Comparison of ENCODE assay signal across 26 mouse cellular contexts in genomic region chr7:79287928-79288327, GRCm38 (mm10). TPM values are rescaled to one million over a fixed set of nuclear protein-coding genes. Genes with fewer than 3 reads are reported as not detected.
A peak's percentile ranks its signal among the peaks of the same experiment; 100 is the strongest.
DNase-seq lines count a peak whose midpoint lies in the region; ATAC-seq and TF ChIP-seq lines count a peak whose summit lies in the region.
"Had no signal": no experiment of that assay in that cellular context is flagged by ENCODE, and none has a peak within 500 bp of the region (broad histone marks: within the 10 kb centered on the region; RNA-seq: fewer than 3 reads in every experiment).

No protein-coding gene starts in this region.

- DNase-seq in layer of hippocampus, adult 2 months (ENCODE audit: low spot score in 2 of 2): no peak
- DNase-seq in layer of hippocampus, adult 9-11 months: no peak
- DNase-seq: adrenal gland, adult 8-10 months; B cell, adult 2 months; cerebellum, adult 11-12 months; cerebellum, adult 9-11 months; forebrain, postnatal 0 days; heart, adult 18-20 months; kidney, adult 9 months; kidney, postnatal 10 days; lung, postnatal 36 days; midbrain, embryonic 14.5 days; right cerebral cortex, postnatal 25 days; thymus, postnatal 4 days had no signal

- no peak for TF ChIP-seq CTCF in layer of hippocampus, adult 2 months (conservative IDR thresholded peaks at IDR 0.05)

- peak overlapping the region; percentile 80; the same call in 1 of the 2 replicates for H3K27ac ChIP-seq in layer of hippocampus, adult 2 months
- H3K27ac ChIP-seq in stomach, embryonic 15.5 days: peak overlapping the region; percentile 21; the same call in 1 of the 2 replicates
- H3K27ac ChIP-seq: embryonic facial prominence, embryonic 13.5 days; forebrain, embryonic 12.5 days; hindbrain, embryonic 14.5 days; limb, embryonic 13.5 days; neural tube, embryonic 15.5 days had no signal

- peaks cover 92% of the 10 kb centered on the region for H3K4me1 ChIP-seq in megakaryocyte, embryonic 14.5 days
- H3K4me1 ChIP-seq in stomach, embryonic 15.5 days: peaks cover 7% of the 10 kb centered on the region; the same call in 1 of the 2 replicates

- ATAC-seq in megakaryocyte, adult 5-6 weeks (ENCODE audit: poor library complexity, severe bottlenecking): no peak
- ATAC-seq in stomach, embryonic 15.5 days (ENCODE audit: insufficient read depth, low FRiP score, low read depth): no peak
- ATAC-seq in frontal cortex, adult (ENCODE audit: low TSS enrichment): no peak
- ATAC-seq: activated CD4-positive, CD25-positive, alpha-beta regulatory T cell, adult 4 months; forebrain, postnatal 0 days; intestine, postnatal 0 days had no signal

- H3K36me3 ChIP-seq in megakaryocyte, embryonic 14.5 days (replicated peaks; ENCODE audit: low read length): peaks cover 83% of the 10 kb centered on the region
- H3K36me3 ChIP-seq in stomach, embryonic 15.5 days: no peaks in the 10 kb centered on the region
- H3K36me3 ChIP-seq: forebrain, embryonic 12.5 days; heart, embryonic 12.5 days; limb, embryonic 13.5 days; neural tube, embryonic 15.5 days had no signal

- H3K9me3 ChIP-seq in megakaryocyte, embryonic 14.5 days: no peaks in the 10 kb centered on the region
- no peaks in the 10 kb centered on the region for H3K9me3 ChIP-seq in stomach, embryonic 15.5 days
- H3K9me3 ChIP-seq: embryonic facial prominence, embryonic 13.5 days; forebrain, embryonic 12.5 days; heart, embryonic 12.5 days; limb, embryonic 13.5 days; neural tube, embryonic 15.5 days had no signal

- H3K27me3 ChIP-seq in megakaryocyte, embryonic 14.5 days (replicated peaks): no peaks in the 10 kb centered on the region
- no peaks in the 10 kb centered on the region for H3K27me3 ChIP-seq in stomach, embryonic 15.5 days (replicated peaks)
- H3K27me3 ChIP-seq: embryonic facial prominence, embryonic 13.5 days; forebrain, embryonic 12.5 days; heart, embryonic 12.5 days; limb, embryonic 13.5 days; neural tube, embryonic 15.5 days had no signal

- H3K4me2 ChIP-seq in stomach, embryonic 15.5 days: no peak overlapping the region
- H3K4me2 ChIP-seq: embryonic facial prominence, embryonic 13.5 days; forebrain, embryonic 12.5 days; heart, embryonic 12.5 days; hindbrain, embryonic 14.5 days; limb, embryonic 13.5 days; neural tube, embryonic 15.5 days had no signal

- 84% methylated on average over 8 of the region's 8 CpGs for WGBS in stomach, embryonic 15.5 days

- no peak overlapping the region for H3K9ac ChIP-seq in stomach, embryonic 15.5 days
- H3K9ac ChIP-seq: embryonic facial prominence, embryonic 13.5 days; forebrain, embryonic 12.5 days; forebrain, postnatal 0 days; heart, embryonic 12.5 days; hindbrain, embryonic 14.5 days; limb, embryonic 13.5 days; neural tube, embryonic 15.5 days had no signal

- no peak overlapping the region for H3K4me3 ChIP-seq in layer of hippocampus, adult 2 months
- peak overlapping the region; percentile 48 for H3K4me3 ChIP-seq in megakaryocyte, embryonic 14.5 days (replicated peaks)
- no peak overlapping the region for H3K4me3 ChIP-seq in stomach, embryonic 15.5 days (replicated peaks)
- H3K4me3 ChIP-seq: embryonic facial prominence, embryonic 13.5 days; forebrain, embryonic 12.5 days; heart, embryonic 12.5 days; limb, embryonic 13.5 days; neural tube, embryonic 15.5 days had no signal

RNA-seq across cellular contexts. Expression of gene Abhd2, which starts 14.9 kb away (rescaled TPM):
- 10 to 100 TPM; 69.6 to 70.8 TPM for total RNA-seq in layer of hippocampus, adult 2 months (2021)
- polyA plus RNA-seq in megakaryocyte, embryonic 14.5 days (2012; ENCODE audit: insufficient read depth, low replicate concordance): 18.2 and 77.1 TPM in 2 replicates
- 41.5 and 45.2 TPM in 2 replicates for total RNA-seq in megakaryocyte, adult 5-6 weeks (2015)
- 26.3 and 28.5 TPM in 2 replicates for total RNA-seq in megakaryocyte, adult 5-6 weeks (2017)
- 12.0 and 13.2 TPM in 2 replicates for polyA plus RNA-seq in stomach, embryonic 15.5 days (2015; fragmentation: Nextera tagmentation; extraction: Ambion mirVana)
